Mouse (Mus musculus): ENCODE data around the gene Tbata.

- TF ChIP-seq CTCF (IDR thresholded peaks at IDR 0.05; ENCODE audit: low read depth) (no peak), EP300 (IDR thresholded peaks at IDR 0.05; ENCODE audit: low read depth) (no peak)
These were observed 26.0 kb upstream of the Tbata start for GRCm38 (mm10) chr10:61145766-61146118.

Measured in liver, postnatal 0 days (tissue).